Mouse (Mus musculus): ENCODE measurements at regions not wholly inside any gene's neighbourhood (a gene's known extent, or its start where the extent isn't known, plus 50 kb on each side); places are given as distances from the start of the nearest gene placed in this dataset.
A peak's percentile ranks its signal among the peaks of the same experiment; 100 is the strongest.

DNA sequence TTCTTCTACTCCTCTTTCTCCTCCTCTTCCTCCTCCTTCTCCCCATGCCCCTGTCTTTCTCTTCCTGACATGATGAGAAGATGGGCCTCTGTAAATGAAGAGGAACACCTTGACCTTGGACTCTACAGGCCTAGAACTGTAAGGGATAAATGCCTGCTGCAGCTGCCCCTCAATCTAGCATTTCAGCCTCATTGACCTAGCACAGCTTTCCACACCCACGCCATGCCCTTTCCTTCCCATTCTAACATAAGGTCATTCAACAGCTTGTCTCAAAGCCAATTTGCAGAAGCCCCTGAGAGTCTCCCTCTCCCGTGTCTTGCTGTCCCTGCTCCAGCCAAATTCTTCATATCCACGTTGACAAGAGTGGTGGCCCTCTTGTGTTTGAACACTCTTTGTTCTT, 63.8 kb upstream of the Dscam start:
- no peak for ATAC-seq (replicated peaks; ENCODE audit: low FRiP score, poor library complexity, severe bottlenecking)

DNA sequence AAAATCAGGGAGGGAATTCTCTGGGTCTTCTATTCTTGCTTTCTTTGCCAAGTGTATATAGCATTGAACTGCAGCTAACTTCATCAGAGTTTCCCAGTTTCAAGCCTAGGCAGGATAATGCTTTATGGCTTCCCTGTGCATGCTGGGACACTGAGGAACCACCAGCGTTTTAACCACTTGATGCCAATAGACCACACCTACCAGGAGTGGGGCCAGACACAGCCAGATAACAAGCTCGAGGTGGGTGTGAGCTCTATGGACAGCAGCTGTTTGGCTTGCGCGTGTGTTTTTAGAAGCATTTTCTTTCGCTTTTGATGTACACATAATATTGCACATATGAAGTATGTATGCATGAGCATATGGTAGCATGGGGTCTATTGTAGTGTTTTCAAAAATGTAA, 69.1 kb upstream of the Dscam start:
- ATAC-seq (replicated peaks; ENCODE audit: low FRiP score, poor library complexity, severe bottlenecking) = peak; percentile 78

DNA sequence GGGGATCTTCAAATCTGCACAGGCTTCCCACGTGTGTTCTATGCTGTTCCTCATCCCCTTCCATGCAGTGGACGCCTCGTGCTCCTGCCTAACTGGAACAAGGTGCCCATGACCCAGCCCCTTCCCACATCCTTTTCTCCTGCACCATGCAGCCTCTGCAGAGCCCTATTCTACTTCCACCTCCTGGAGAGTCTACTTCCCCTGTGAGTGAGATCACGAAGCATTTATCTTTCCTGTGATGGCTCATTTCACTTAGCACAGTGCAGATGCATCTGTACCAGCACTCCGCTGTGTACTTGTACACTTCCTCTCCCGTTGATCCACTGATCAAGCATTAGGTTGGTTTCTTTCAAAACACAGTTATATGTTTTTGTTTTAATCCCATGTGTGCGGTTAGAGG, 69.5 kb upstream of the Dscam start:
- no peak for ATAC-seq (replicated peaks; ENCODE audit: low FRiP score, poor library complexity, severe bottlenecking)

DNA sequence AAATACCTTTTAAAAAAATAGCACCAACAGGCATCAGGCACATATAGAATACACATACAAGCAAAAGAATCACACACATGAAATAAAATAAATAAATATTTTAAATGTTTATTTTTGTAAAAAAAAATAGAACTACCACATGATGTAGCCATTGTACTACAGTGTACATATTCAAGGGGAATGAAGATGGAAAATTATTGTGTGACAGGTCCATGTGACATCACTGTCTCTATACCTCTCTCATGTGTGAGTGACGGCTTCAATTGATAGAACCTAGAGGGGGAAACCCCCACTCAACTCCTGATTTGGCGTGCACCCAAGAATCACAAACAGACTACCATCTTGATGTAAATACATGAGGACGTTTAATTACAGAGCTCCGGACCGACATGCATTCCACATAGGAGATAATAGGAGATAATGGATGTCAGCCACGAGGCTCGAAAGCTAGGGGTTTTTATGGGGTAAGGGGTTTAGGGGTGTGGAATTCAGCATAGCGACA, 70.4 kb upstream of the Dscam start:
- ATAC-seq (replicated peaks; ENCODE audit: low FRiP score, poor library complexity, severe bottlenecking) = no peak

DNA sequence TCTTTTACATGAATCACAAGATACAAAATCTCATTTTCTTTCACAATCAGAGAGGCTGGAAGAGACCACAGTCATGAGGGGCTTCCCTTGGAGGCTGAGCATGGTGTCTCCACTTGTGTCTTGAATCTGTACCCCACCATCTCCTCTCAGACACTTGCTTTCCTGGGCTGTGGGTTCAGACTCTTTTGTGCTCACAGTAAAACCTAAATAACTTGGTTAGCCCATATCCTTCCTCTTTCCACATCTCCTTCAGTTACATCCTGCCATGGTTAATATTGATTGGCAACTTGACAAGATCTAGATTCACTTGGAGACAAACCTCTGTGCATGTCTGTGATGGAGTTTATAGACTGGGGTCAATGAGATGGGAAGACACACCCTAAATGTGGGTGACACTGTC, 71.1 kb upstream of the Dscam start:
- no peak for ATAC-seq (replicated peaks; ENCODE audit: low FRiP score, poor library complexity, severe bottlenecking)

DNA sequence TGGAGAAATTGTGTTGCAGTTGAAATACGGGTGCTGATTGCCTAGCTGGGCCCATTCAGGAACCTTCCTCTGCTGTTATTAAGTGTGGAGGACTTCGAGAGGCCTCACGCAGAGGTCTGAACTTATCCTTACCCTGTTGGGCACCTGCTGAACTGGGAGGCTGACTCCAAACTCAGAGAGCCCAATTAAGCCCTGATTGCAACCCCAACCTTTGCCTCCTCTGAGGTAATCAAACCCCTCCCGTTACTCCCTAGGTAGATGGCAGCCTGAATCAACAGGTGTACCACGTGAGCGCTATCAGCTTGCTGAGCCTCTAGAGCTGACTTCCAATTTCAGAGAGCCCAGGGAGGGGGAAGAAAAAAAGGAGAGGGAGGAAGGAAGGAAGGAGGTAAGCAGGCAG, 79.9 kb upstream of the Dscam start:
- no peak for ATAC-seq (replicated peaks; ENCODE audit: low FRiP score, poor library complexity, severe bottlenecking)

DNA sequence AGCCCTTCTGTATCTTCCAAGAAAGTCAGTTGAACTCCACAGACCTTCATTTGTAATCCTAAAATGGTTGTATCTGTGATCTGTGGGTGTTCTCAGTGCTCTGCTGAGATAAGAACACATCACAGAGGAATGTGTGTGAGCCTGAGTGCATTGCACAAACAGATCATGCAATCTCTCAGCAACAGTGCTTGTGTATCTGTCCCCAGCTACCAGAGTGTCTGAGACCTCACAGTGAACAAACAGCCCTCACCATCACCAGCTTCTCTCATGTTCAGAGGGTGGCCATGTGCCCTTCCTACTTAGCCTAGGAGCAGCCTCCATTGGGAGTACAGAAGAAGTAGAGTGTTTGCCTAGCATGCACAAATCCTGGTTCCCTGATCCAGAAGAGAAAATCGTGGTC, 82.0 kb upstream of the Dscam start:
- no peak for ATAC-seq (replicated peaks; ENCODE audit: low FRiP score, poor library complexity, severe bottlenecking)

DNA sequence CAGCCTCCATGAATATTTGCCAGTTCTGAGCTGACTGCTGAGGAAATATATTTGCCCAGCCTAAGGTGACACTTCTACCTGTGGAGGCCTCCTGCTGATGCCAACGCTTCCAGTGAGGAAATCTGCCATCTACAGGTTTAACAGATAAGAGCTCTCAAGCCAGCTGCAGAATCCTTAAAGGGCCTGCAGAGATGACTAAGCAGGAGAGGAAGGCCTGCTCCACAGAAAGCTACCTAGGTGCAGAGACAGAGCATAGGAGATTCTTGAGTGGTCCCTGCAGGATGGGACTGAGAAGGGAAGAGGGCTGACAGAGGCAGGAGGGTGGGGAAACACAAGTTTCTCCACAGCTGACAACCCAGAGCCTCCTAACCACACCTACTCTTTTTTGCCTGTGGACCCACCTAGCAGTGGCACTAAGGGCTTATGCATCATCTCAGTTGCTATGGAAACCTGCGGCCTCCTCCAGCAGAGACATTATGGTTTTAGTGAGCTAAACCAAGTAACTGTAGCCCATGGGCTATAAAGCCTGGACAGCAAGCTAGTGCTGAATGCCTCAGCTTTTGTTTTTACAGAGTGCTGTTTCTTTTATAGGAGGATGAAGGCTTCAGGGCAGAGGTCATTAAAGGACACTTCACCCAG, 82.6 kb upstream of the Dscam start:
- ATAC-seq (replicated peaks; ENCODE audit: low FRiP score, poor library complexity, severe bottlenecking) = no peak

DNA sequence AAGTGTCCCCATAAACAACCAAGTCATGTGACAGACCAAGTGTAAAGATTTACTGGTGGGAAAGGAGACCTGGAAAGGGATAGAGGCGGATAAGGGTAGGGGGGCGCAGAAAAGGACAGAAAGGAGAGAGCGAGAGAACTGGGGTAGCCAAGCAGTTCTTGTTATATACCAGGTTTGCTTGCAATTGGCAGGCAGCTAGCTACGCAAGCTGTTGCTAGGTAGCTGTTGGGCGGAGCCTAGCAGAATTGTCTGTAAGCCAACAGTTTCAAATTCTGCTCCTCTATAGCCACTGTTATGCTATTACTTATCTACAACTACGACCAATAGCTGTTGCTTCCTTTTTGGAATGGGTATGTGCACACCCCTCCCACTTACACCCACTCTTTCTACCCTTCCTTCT, 88.3 kb upstream of the Dscam start:
- no peak for ATAC-seq (replicated peaks; ENCODE audit: low FRiP score, poor library complexity, severe bottlenecking)

DNA sequence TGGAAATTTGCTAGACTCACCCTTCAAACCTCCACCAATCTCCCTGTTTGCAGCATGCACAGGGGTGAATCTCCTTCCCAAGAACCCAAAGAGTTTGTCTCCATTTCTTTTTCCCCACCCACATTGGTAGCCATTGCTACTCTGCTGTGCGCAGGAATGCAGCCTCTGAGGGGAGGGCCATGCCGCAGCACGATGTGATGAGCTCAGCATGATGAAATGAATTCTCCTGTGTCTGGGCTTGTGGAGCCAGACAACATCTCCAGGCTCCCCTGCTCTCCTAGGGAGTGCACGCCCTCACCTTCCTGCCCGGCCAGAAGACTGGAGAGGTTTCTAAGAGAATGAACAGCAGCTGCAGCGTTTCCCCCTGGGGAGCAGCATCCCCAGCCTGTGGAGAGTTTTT, 92.9 kb upstream of the Dscam start:
- no peak for ATAC-seq (replicated peaks; ENCODE audit: low FRiP score, poor library complexity, severe bottlenecking)

DNA sequence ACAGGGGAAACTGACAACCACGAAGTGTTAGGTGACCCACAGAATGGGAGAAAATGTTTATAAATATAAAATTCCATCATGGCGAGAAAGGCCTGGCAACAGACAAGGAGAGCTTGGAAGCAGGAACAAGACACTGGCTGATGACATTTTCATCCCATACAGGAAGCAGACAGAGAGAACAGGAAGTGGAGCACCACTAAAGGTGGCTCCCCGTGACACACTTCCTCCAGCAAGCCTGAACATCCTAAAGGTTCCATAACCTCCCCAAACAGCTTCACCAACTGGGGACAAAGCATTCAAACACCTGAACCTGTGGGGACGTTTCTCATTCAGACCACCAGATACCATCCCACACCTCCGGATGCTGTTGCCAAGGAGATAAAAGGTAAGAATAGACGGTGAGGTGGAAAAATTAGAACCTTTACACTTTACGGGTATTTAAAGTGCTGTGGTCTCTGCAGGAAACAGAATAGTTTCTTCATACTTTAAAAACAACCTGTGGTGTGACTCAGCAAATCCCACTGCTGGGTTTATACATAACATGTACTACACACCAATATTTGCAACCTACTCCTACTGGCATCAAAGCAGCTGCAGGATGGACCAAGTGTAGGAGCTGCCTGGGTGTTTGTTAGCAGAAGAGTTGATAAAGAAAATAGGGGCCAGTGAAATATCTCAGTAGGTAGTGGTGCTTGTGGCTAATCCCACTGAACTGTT, 86.0 kb upstream of the Bace2 start:
- no peak for ATAC-seq (replicated peaks; ENCODE audit: low FRiP score, poor library complexity, severe bottlenecking)

DNA sequence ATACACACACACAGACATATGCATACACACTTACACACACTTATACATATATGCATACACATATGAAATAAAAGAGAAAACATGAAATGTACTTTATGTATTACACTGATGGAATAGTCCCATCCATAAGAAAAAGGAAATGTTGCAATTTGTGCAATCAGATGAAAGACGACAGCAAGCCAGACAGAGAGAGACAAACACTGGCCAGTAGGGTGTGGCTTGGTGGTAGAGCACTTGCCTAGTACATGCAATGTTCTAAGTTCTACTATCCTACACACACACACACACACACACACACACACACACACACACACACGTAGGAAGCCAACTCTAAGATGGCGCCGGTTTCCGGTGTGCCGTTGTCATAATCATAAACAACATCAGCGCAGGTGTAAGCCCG, 85.3 kb upstream of the Bace2 start:
- no peak for ATAC-seq (replicated peaks; ENCODE audit: low FRiP score, poor library complexity, severe bottlenecking)

DNA sequence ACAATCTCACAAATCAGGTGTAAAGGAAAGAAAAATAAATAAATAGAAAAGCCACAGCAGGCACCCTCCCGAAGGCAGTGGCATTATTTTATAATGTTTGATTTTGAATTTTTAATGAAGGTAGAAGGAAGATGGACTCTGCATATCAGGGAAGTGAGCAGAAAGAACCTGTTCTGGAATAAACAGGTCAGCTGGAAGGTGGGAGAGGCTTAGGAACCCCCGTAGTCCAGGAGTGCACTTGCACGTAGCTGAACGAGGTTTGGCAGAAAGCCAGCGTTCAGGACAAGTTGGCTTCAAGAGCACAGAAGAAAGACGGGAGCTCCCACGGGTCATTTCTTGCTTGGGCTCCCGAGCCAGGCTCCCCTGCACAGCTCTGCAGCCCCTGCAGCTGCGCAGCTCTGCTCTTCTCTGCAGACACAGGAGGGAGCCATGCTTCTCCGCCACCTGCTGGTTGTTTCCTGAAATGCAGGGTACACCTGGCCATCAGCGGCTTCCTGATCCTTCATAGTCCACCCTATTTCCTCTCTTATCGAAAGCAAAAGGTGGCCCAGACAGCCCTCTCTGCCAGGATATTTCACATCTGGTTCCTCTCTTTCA, 84.4 kb upstream of the Bace2 start:
- ATAC-seq (replicated peaks; ENCODE audit: low FRiP score, poor library complexity, severe bottlenecking) = peak; percentile 80

DNA sequence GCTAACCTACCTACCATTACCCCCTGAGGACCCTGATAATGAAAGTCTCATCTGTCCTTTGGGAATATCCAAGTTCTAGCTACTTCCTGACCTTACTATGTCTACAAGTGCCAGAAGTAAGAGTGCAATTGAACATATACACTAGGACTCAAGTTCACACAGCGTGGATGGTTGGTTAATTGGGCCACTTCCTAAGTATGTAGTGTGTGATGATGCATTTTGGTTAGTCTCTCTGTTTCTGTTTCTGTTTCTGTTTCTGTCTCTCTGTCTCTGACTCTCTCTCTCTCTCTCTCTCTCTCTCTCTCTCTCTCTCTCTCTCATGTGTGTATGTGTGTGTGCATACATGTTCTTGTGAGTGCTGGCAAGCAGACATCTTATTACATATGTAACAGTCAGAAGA, 77.6 kb upstream of the Bace2 start:
- ATAC-seq (replicated peaks; ENCODE audit: low FRiP score, poor library complexity, severe bottlenecking) = no peak

DNA sequence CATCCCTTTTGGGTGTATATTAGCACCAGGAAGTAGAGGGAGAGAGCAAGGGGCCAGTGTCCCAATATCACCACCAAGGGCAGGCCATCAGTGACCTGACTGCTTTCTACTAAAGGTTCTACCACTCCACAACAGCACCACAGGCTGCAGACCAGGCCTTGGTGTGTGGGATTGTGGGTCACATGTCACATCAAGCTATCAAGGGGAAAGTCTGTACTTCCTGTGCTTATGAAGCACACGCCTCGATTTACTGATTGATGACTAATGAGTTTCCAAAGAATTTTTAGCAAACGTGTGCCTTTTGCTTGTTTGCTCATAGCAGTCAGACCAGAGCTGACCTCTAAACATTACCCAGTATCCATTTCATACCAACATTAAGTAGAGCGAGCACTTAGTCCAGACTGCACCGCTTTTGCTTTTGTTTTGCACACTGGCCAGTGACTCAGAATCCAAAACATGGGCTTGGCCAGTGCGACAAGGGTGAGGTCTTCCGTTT, 74.9 kb upstream of the Bace2 start:
- ATAC-seq (replicated peaks; ENCODE audit: low FRiP score, poor library complexity, severe bottlenecking) = no peak

DNA sequence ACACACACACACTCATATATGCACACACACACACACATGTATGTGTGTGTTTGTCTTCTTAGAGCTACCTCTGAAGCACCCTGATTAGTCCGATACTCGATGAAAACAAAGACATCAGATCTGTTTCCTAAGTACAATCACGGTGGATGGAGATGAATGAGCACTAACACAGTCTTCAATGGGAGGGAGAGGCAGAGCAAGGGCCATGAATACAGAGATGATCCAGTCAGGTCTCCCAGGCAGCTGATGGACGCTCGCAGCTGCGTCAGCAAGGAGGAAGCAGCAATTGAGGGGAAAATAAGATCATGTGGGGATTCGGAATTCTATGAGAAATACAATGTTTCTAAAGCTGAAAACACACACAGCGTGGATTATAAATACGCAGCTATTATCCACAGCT, 73.6 kb upstream of the Bace2 start:
- no peak for ATAC-seq (replicated peaks; ENCODE audit: low FRiP score, poor library complexity, severe bottlenecking)

DNA sequence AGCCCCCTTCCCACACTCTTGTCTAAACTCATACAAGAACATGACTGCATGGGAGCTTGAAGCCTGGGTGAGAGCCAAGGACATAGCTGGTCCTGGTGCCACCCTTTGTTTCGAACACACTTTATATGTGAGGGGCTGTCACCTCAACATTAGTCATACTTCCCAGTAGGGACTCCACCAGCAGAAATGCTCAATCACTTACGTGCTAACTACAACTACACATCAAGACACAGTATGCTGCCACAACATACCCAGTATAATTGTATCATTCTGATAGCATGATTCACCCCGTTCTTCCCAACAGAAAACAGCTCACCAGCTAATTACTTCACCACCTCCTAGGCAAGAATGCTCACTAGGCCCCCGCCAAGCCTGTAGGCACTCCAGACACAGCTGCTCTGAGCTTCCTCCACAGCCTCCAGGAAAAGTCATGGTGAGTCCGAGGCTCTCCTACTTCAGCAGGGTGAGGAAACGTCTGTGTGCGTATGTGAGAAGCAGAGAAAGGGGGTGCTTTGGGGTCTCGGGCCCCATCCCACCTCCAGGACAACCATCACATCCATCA, 70.6 kb upstream of the Bace2 start:
- ATAC-seq (replicated peaks; ENCODE audit: low FRiP score, poor library complexity, severe bottlenecking) = no peak

DNA sequence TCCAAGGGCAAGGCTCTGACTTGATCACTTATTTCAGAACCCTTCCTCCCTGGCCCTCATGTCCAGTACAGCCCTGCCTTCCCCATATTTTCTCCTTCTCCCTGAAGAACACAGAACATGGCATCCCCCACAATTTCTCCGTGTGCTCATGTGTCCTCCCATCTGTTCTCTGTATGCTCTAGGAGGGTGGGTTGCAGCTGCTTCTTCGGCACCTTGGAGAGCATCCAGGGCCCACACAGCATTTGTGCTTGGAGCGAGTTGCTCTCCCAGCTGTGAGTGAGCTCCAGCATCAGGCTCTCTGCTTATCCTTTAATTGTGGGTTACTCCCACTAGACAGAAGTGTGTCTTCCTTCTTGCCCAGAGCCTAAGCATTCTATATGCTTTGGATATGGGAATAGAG, 69.8 kb upstream of the Bace2 start:
- ATAC-seq (replicated peaks; ENCODE audit: low FRiP score, poor library complexity, severe bottlenecking) = no peak

DNA sequence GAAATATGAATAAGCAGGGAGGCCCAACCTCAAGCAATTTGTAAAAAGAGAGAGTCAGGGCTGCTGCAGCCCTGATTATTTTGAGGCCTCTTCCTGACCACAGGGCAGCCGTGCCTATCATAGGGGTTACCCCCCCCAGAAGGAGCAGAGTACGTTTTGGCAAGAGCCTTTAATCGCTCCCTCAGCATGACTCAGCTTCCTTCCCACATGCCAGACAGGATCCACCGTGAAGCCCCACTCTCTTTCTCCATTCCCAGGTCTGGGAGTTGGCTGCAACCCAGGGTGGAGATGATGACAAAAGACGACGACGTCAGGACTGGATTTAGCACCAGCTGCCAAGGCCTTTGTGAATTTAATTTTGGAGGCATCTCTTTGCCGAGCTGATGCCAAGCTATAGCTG, 67.9 kb upstream of the Bace2 start:
- no peak for ATAC-seq (replicated peaks; ENCODE audit: low FRiP score, poor library complexity, severe bottlenecking)

DNA sequence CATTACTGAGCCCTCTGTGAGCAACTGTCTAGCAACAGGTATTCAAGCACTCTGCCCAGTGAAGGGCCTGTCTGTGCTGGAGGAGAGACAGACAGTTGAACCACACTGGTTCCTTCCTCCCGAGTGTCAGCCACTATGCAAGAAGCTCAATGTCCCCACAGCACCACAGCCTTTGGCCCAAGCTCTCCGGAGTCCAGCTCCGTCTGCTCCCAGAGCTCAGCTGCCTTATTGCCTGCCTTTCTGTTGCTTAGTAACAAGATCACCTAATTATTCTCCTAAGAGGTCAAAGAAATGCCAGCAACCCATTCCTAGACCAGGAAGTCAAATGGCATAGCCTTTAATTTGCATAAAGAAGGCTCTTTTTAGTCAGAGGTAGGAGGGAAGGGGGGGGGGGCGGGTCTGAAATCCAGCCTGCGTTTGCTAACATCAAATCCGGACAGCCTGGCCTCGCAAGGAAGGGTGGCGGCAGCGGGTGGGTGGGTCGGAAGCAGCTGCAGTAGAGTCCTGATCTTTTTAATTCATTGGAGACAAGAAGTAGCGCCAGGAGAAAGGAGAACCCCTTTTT, 64.0 kb upstream of the Bace2 start:
- no peak for ATAC-seq (replicated peaks; ENCODE audit: low FRiP score, poor library complexity, severe bottlenecking)

DNA sequence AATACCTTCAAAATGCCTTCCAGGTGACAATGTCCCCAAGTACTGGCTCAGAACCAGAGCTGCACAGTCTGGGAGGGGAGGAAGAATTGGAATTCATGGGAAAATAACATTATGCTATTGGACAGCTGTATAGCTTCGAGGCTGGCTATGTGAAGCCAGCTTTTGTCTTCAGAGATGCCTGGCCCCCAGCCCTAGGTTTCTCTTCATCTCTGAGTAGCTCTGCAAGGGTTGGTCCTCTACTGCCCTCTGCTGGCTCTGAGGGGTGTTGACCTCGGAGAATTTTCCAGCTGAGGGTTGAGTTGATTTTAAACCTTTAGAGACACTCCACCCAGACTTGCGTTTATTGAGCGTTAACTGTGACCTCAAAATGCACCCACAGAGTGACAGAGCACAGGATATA, 63.3 kb upstream of the Bace2 start:
- no peak; the same call in 1 of the 2 replicates for ATAC-seq (replicated peaks; ENCODE audit: low FRiP score, poor library complexity, severe bottlenecking)

All from erythroid progenitor cell, adult 5-6 weeks (primary cell).